Mouse (Mus musculus) bone marrow, adult 2 months (tissue): Measurements from ENCODE around the gene Cxcr5.

ENCODE experiments used
- CTCF ChIP-seq: fragments of 200-500 bp; IDR thresholded peaks from 2 replicates; pipeline ENCODE4 v1.5.1; 2011; ENCODE audit warnings: low read length, control low read depth; ENCODE audit not compliant: control insufficient read depth, insufficient read depth
- POLR2A ChIP-seq: fragments of 200-500 bp; IDR thresholded peaks from 2 replicates; pipeline ENCODE4 v1.6.1; 2011; ENCODE audit warnings: low read depth, mild to moderate bottlenecking, control low read depth, low read length, borderline replicate concordance; ENCODE audit not compliant: control insufficient read depth

GRCm38 (mm10) chr9:44598899-44599495 lies 37.3 kb upstream of the Cxcr5 start:
- no peak for TF ChIP-seq POLR2A
- TF ChIP-seq CTCF: no peak
